Mouse (Mus musculus): ENCODE data around the gene Aldoc.

The Aldoc gene

GRCm38 (mm10) chr11:78360789-78361131, 38.0 kb downstream of the Aldoc start:
- no peak for DNase-seq (ENCODE audit: low spot score)

DNA sequence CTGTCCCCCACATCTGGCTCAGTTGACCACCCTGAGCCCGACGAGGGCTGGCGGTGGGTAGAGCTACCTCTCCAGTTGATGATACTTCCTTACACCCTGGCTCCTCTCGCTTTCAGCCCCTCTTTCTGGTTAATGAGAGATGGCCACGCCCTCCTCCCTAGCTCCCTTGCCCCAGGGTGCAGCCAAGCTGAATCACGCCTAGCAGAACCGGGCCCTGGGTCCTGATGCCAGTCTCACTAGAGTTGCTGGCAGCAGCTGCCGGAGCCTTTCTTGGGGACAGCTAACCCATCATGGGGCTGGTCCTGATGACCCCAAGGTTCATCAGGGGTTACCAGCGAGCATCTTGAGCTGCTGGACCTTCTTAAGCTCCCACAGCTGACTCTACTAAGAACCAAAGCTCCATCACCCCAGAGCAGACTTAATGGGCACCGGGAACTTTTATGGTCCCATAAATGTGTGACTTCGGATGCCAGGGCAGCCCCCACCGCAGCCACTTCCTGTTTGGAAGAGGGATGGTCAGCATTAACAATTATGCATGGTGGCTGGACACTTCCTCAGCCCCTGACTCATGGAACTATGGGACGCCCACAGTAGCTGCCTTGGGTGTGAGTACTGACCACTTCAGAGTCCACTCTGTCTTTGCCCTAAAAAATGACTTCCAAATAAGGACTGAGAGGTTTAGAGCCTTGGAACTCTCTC, 40.7 kb downstream of the Aldoc start:
- DNase-seq (ENCODE audit: low spot score), result no peak

DNA sequence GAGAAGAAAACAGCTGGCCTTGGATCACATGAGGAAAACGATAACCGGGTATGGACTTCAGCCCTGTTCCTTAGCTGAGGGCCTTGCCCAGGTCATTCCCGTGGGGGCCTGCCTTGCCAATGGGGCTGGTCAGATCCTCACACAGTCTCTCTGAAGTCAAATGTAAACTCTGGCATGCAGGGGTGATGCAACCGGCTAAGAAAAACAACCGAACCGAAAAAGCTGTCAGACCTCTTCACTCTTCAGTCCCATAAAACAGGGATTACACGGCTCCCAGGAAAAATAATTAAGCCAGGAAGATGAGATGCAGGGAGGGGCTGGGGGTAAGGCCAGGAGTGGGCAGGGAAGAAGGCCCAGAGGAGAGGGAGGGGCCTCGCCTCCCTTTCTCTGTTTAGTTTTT, 41.3 kb downstream of the Aldoc start:
- no peak for DNase-seq (ENCODE audit: low spot score)

- DNase-seq (ENCODE audit: low spot score), result no peak
Observed at GRCm38 (mm10) chr11:78367456-78368225, 44.9 kb downstream of the Aldoc start.

DNA sequence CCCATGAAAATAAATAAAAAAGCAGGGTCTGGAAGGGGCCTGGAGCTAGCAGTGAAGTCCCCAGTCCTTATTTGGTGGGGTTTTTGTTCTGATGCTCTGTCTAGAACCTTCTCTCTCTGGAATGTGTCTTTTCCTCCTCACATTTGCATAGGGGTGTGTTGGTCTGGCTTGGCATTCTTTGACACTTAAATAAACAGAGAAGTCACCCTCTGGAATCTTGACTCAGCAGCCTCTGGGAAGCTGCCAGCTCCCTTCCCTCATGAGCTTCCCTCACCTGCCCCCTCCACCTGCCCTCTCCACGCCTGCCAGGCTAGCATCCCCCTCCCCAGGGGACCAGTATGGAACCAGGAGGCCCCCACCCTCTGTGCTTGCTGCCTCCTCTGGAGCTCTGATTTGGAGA, 47.6 kb downstream of the Aldoc start:
- DNase-seq (ENCODE audit: low spot score), result no peak

DNA sequence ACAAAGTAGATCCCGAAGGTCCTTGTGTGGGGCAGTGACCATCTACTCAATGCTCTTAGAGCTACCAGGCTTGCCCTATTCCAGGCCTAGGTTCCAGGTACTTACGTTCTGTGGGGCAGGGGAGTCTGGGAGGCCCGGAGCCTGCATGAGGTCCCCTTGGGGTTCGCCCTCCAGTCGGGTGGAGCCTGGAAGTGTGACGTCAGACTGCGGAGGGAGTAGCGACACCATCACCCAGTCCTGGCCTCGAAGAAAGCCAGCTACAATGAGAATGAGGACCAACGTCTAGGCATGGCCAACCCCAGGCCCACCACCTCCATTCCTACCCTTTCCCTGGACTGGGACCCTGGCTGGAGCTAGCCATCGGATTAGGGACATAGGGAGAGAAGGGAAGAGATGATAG, 48.9 kb downstream of the Aldoc start:
- DNase-seq (ENCODE audit: low spot score), result no peak

DNA sequence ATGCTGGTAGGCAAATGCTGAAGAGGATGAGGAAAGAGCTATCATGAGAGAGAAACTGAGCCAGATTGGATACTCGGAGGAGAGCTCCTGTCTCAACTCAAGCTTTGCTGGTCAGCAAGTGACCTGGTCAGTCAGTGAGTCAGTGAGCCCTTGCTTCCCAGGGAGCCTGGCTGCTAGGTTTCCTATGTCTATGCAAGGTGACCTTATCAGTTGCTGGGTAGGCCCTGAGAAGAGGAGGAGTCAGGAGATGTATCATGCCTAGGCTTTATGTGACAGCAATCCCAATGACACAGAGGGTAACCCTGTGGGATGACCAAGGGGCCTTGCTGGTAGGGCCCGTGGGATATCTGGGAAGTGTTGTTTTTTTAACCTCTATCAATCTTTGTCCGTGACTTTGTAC, 49.4 kb downstream of the Aldoc start:
- no peak for DNase-seq (ENCODE audit: low spot score)

DNA sequence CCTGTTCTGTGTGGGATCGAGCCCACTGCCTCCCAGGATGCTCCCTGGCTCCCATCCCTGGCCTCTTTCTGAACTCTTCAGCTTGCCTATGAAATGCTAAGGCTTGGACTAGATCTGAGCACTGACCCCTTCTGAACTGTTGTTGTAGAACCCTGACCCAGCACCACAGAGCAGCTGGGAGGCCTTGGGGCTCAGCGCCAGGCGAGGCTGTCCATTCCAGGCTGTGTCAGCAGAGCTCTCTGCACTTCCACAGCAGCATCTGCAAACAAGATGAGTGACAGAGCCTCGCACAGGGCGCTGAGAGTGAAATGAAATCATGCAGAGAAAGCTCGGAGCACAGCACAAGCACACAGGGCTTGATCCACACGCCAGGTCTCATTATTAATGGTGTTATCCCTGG, 49.8 kb downstream of the Aldoc start:
- DNase-seq (ENCODE audit: low spot score), result no peak

- DNase-seq (ENCODE audit: low spot score), result no peak
Observed at GRCm38 (mm10) chr11:78374147-78374546, 51.4 kb downstream of the Aldoc start.

All from c-Kit-positive CD71-positive TER-119-positive erythroid progenitor cells, embryonic 14.5 days (primary cell).